Mouse (Mus musculus) G1E (cell line): ENCODE measurements at regions not wholly inside any gene's neighbourhood (a gene's known extent, or its start where the extent isn't known, plus 50 kb on each side); places are given as distances from the start of the nearest gene placed in this dataset.

Experiments
- ATAC-seq: 2 replicates; pipeline ENCODE4 v1.8.0; 2016; ENCODE audit warnings: mild to moderate bottlenecking; ENCODE audit not compliant: insufficient number of reproducible peaks, poor library complexity, low FRiP score, severe bottlenecking; ENCODE audit errors: extremely low read depth
- DNase-seq: peaks from one replicate; pipeline ENCODE4 v3.0.0; 2012; ENCODE audit warnings: low spot score
- H3K27me3 ChIP-seq: 2 replicates; pipeline ENCODE4 v1.6.1; 2012; ENCODE audit warnings: mild to moderate bottlenecking, low read length, inconsistent platforms; ENCODE audit not compliant: insufficient read depth
- H3K36me3 ChIP-seq: replicated peaks from 2 replicates; pipeline ENCODE3; 2012; ENCODE audit warnings: mild to moderate bottlenecking, inconsistent platforms
- H3K4me1 ChIP-seq: 2 replicates; pipeline ENCODE4 v1.6.1; 2012; ENCODE audit warnings: low read depth, low read length, inconsistent platforms, mixed read lengths; ENCODE audit not compliant: insufficient read depth
- H3K4me3 ChIP-seq: 2 replicates; pipeline ENCODE4 v1.5.1; 2012; ENCODE audit warnings: low read depth, mild to moderate bottlenecking, inconsistent platforms, low read length, moderate library complexity, mixed read lengths
- H3K9me3 ChIP-seq: replicated peaks from 2 replicates; pipeline ENCODE4 v1.6.1; 2012; ENCODE audit warnings: inconsistent platforms
- CTCF ChIP-seq: IDR thresholded peaks from 2 replicates; pipeline ENCODE4 v1.5.1; 2012; ENCODE audit warnings: low read depth, low read length, inconsistent platforms, mixed read lengths
- GATA1 ChIP-seq: IDR thresholded peaks from 2 replicates; pipeline ENCODE4 v1.6.1; 2012; ENCODE audit warnings: borderline replicate concordance, low read length, inconsistent platforms, mixed read lengths
- GATA2 ChIP-seq: IDR thresholded peaks from 2 replicates; pipeline ENCODE4 v1.6.1; 2012; ENCODE audit warnings: low read depth, low read length, inconsistent platforms, borderline replicate concordance
- POLR2AphosphoS5 ChIP-seq: IDR thresholded peaks from 2 replicates; pipeline ENCODE4 v1.6.1; 2012; ENCODE audit warnings: low read depth, low read length, inconsistent platforms; ENCODE audit not compliant: insufficient replicate concordance
- TAL1 ChIP-seq: conservative IDR thresholded peaks from 2 replicates; pipeline ENCODE4 v1.6.1; 2012; ENCODE audit warnings: low read depth, low read length, inconsistent platforms, mixed read lengths

- Histone ChIP-seq H3K36me3 (no peaks in the 10 kb centered on the region), H3K4me3 (no peak overlapping the region; the same call in 1 of the 2 replicates), H3K9me3 (no peaks in the 10 kb centered on the region), H3K4me1 (peaks cover 29% of the 10 kb centered on the region), H3K27me3 (no peaks in the 10 kb centered on the region)
- TF ChIP-seq POLR2AphosphoS5 (no peak), GATA1 (no peak), CTCF (no peak), TAL1 (no peak)
- no peak for DNase-seq
- ATAC-seq, result no peak
These were observed 137.3 kb upstream of the Krr1 start for GRCm38 (mm10) chr10:111834925-111835823.

GRCm38 (mm10) chr10:111836191-111836590 is 136.3 kb upstream of the Krr1 start:
- no peak for ATAC-seq
- no peak for TF ChIP-seq POLR2AphosphoS5
- no peak for TF ChIP-seq CTCF
- TF ChIP-seq GATA2, result no peak
- TF ChIP-seq GATA1, result no peak
- TF ChIP-seq TAL1, result no peak

DNA sequence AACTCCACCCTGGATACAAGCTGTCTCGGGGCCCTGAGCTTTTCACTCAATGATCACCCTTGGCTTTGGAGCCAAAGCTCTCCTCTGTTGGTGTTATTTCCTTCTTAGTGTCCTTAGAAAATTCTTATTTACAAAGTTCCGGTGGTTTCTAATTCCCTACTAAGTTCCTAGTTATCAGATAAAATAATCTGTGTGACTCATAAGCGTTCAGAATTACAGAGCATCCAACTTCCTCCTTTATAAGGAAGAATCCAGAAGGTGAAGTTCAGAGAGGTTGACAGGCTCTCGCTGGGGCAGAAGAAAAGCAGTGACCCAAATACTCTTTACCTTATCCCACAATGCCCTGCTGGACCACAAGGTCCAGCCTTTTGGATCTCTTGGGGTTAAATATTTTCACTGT is 135.7 kb upstream of the Krr1 start:
- ATAC-seq, result peak; percentile 35; the same call in 1 of the 2 replicates
- TF ChIP-seq GATA1, result no peak
- TF ChIP-seq CTCF, result no peak
- Histone ChIP-seq H3K4me3 (no peak overlapping the region), H3K9me3 (no peaks in the 10 kb centered on the region), H3K36me3 (no peaks in the 10 kb centered on the region), H3K4me1 (peaks cover 29% of the 10 kb centered on the region), H3K27me3 (no peaks in the 10 kb centered on the region)
- no peak for DNase-seq

More at GRCm38 (mm10) chr10:111836191-111836590, 136.3 kb upstream of the Krr1 start:
- no peak overlapping the region for H3K4me3 ChIP-seq
- H3K4me1 ChIP-seq, result peaks cover 29% of the 10 kb centered on the region
- no peaks in the 10 kb centered on the region for H3K27me3 ChIP-seq
- no peaks in the 10 kb centered on the region for H3K36me3 ChIP-seq
- no peak for DNase-seq
- no peaks in the 10 kb centered on the region for H3K9me3 ChIP-seq

DNA sequence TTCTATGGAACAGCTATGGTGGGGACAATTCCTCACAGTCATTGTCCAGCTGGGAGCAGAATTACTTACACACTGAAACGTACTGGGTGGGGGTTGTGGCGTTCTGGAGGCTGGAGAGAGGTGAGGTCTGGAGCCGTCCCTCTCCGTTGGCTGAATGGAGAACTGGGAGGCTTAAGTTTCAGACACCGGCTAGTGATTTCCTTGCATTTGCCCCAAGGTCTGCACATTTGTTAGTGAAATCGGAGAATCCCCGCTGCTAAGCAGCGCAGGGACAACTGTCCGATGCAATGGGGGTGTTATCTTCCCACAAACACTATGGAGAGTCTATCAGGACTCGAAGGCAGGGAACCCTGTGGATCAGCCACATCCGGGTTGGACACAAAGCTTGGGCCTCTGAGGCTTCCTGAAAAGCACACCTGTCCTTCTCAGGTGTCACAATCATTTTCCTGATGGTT is 130.1 kb upstream of the Krr1 start:
- Histone ChIP-seq H3K4me3 (no peak overlapping the region), H3K27me3 (0 out of 2 replicates have a peak, but pooled peaks cover 2% of the 10 kb centered on the region), H3K4me1 (no peaks in the 10 kb centered on the region), H3K9me3 (no peaks in the 10 kb centered on the region), H3K36me3 (no peaks in the 10 kb centered on the region)
- no peak for DNase-seq
- TF ChIP-seq GATA1 (no peak), POLR2AphosphoS5 (no peak), GATA2 (no peak), CTCF (no peak), TAL1 (no peak)
- ATAC-seq, result no peak

DNA sequence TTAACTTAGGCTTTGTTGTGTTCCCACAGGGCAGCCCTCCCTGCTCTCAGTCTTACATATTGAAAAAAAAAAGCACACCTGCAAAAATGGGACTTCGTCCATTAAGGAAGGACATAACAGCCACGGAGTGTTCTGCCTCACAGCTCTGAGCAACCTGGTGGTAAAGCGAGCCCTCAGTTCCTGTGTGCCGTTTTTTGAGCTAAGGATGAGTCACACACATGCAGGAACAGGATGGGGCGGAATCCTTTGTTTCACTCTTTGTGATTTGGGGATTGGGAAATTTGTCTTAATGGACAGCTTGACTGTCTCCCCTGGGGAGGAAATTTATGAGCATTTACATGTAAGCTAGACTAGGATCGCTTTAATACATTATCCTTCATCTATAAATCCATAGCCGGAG is 129.6 kb upstream of the Krr1 start:
- H3K4me3 ChIP-seq, result no peak overlapping the region
- H3K27me3 ChIP-seq, result 0 out of 2 replicates have a peak, but pooled peaks cover 2% of the 10 kb centered on the region
- TF ChIP-seq GATA1, result no peak
- no peak for TF ChIP-seq GATA2
- no peak for TF ChIP-seq TAL1
- ATAC-seq (no peak), DNase-seq (no peak)
- H3K4me1 ChIP-seq, result no peaks in the 10 kb centered on the region
- H3K9me3 ChIP-seq, result no peaks in the 10 kb centered on the region
- H3K36me3 ChIP-seq, result no peaks in the 10 kb centered on the region

DNA sequence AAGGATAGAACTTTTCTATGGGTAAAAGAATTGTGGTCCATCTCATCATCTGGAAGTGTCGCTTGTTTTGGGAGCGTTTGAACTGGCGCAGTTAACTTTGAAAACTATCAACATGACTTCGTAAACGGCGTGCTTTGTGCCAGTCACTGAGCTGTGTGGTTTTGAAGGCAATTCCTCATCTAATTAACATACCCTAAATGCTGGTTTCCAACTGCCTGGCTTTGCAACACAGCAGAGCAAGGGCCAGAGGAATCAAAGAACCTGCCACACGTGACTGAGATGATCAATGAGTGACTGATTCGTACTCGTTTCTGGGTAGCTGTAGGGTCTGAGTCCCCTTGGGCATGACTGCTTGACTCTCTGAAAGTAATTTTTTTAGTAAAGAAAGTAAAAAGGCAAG is 129.2 kb upstream of the Krr1 start:
- Histone ChIP-seq H3K36me3 (no peaks in the 10 kb centered on the region), H3K9me3 (no peaks in the 10 kb centered on the region), H3K4me1 (no peaks in the 10 kb centered on the region), H3K27me3 (0 out of 2 replicates have a peak, but pooled peaks cover 2% of the 10 kb centered on the region), H3K4me3 (no peak overlapping the region)
- ATAC-seq (no peak), DNase-seq (no peak)
- TF ChIP-seq TAL1 (no peak), POLR2AphosphoS5 (no peak), GATA1 (no peak), GATA2 (no peak), CTCF (no peak)
